Mouse (Mus musculus): ENCODE data around the gene Aaed1. TPM values are rescaled to one million over a fixed set of nuclear protein-coding genes. Genes with fewer than 3 reads are reported as not detected.

Aaed1 gene
- total RNA-seq, 2 experiments from 2014 or later, result 26.9 to 56.5 TPM

Other genes with a start within 250 kb of the Aaed1 start
- gene Hsd17b3, start 223.5 kb downstream of the Aaed1 start, total RNA-seq (2014; fragmentation: Nextera tagmentation), result not detected in 2 replicates
- gene Hsd17b3, start 223.5 kb downstream of the Aaed1 start, total RNA-seq (2017), result not detected in 2 replicates
- 1.2 and 1.6 TPM in 2 replicates for gene Slc35d2, start 183.3 kb downstream of the Aaed1 start, total RNA-seq (2014; fragmentation: Nextera tagmentation)
- gene Slc35d2, start 183.3 kb downstream of the Aaed1 start, total RNA-seq (2017), result 3.0 and 11.7 TPM in 2 replicates
- 30.2 and 40.8 TPM in 2 replicates for gene Zfp367, start 159.5 kb downstream of the Aaed1 start, total RNA-seq (2014; fragmentation: Nextera tagmentation)
- 55.3 and 62.6 TPM in 2 replicates for gene Zfp367, start 159.5 kb downstream of the Aaed1 start, total RNA-seq (2017)
- 3.9 and 7.7 TPM in 2 replicates for gene Habp4, start 150.9 kb downstream of the Aaed1 start, total RNA-seq (2014; fragmentation: Nextera tagmentation)
- gene Habp4, start 150.9 kb downstream of the Aaed1 start, total RNA-seq (2017), result 3.4 and 5.4 TPM in 2 replicates
- 1.9 and 2.9 TPM in 2 replicates for gene Cdc14b, start 37.4 kb downstream of the Aaed1 start, total RNA-seq (2014; fragmentation: Nextera tagmentation)
- 0.50 and 4.8 TPM in 2 replicates for gene Cdc14b, start 37.4 kb downstream of the Aaed1 start, total RNA-seq (2017)
- gene Ctsl, start 58.2 kb upstream of the Aaed1 start, total RNA-seq (2014; fragmentation: Nextera tagmentation), result 16.2 and 27.8 TPM in 2 replicates
- 53.0 and 118 TPM in 2 replicates for gene Ctsl, start 58.2 kb upstream of the Aaed1 start, total RNA-seq (2017)
- 3.7 and 4.4 TPM in 2 replicates for gene Cdk20, start 119.6 kb upstream of the Aaed1 start, total RNA-seq (2014; fragmentation: Nextera tagmentation)
- gene Cdk20, start 119.6 kb upstream of the Aaed1 start, total RNA-seq (2017), result 2.9 and 6.8 TPM in 2 replicates
- gene Fam240b, start 185.1 kb upstream of the Aaed1 start, total RNA-seq (2014; fragmentation: Nextera tagmentation), result not detected in 2 replicates
- gene Fam240b, start 185.1 kb upstream of the Aaed1 start, total RNA-seq (2017), result not detected in 2 replicates

Measured in megakaryocyte-erythroid progenitor cell, adult 5-6 weeks (primary cell).